Mouse (Mus musculus): Measurements from ENCODE around the gene Zfp276.

DNA sequence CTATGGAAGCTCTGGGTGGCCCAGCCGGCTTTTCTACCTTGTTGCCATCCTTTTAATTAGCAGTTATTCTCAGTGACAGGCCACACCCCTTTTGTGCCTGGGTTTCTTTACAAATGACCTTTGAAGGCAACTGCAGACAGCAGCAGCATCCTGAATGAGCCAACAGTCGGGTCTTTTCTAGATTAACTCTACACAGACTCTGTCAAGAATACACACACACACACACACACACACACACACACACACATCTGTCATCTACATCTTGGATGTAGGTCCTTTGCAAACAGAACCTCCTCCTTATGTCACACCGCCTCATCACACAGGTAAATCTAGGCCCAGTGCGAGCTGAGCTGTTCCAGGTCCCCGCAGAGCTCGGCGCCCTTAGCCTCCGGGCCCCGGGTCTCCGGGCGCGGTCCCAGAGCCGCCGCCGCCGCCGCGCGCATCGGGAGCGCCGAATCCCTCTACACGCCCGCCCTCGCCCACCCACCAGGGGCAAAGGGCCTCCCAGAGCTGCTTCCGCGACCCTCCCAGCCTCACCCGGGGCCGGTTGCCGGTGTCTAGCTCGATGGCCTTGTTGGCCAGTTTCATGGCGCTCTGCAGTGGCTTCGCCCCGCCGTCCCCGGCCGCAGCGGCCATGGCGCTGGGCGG is 420 bp upstream of the Zfp276 start:
- TF ChIP-seq EP300 (optimal IDR thresholded peaks at IDR 0.05) (no peak), CTCF (IDR thresholded peaks at IDR 0.05; ENCODE audit: low read depth) (no peak)
